Mouse (Mus musculus): ENCODE results near the gene Dmc1.

Dmc1 gene

GRCm38 (mm10) chr15:79516171-79517096 lies 88.5 kb downstream of the Dmc1 start, which contains the start of gene Kdelr3:
Gene Kdelr3 (plus strand): TSS chr15:79516411.
- intact Hi-C loops (cut with DNase I): no loop called here

DNA sequence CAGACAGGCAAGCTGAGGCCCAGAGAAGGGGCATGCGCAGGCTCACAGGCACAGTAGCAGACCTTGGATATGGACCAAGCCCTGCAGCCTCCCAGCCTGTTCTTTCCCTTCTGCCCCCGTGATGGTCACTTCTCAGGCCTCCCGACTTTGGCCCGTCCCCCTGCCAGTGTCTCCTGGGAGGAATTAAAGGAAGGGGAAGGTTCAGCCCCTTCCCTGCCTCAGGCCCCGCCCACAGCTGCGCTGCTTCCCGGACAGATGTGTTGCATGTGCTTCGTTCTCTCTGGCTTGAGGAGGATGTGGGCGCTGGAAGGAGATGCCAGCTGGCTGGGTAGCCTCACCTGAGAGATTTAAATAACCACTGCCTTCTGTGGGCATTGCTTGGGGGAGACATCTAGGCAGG lies 91.0 kb downstream of the Dmc1 start:
- intact Hi-C loops (cut with DNase I): no loop called here

- intact Hi-C loops (cut with DNase I): no loop called here
These were observed 93.2 kb downstream of the Dmc1 start for GRCm38 (mm10) chr15:79511553-79512320.

Small RNA genes within 50 kb of the gene (microRNA-seq; reads per million reads assigned to microRNA genes)
- gene Gm27903: 0 reads per million in 2 experiments
